Mouse (Mus musculus) limb, embryonic 14.5 days (tissue): ENCODE data around the gene Numb. TPM values are rescaled to one million over a fixed set of nuclear protein-coding genes. Genes with fewer than 3 reads are reported as not detected.

Experiments used
- ATAC-seq: fragments of 200-750 bp; cut with Nextera tagmentation; 2 replicates; pipeline ENCODE4 v1.8.0; 2017; ENCODE audit warnings: low read depth, moderate number of reproducible peaks, moderate TSS enrichment; ENCODE audit not compliant: low FRiP score
- DNase-seq: peaks from one replicate; pipeline ENCODE4 v3.0.0-alpha.2; 2015; ENCODE audit warnings: low spot score
- H3K27ac ChIP-seq: fragments of 300-500 bp; sonication (generic); replicated peaks from 2 replicates; pipeline ENCODE4 v1.5.1; 2014; ENCODE audit warnings: low read depth, mild to moderate bottlenecking, low read length, moderate library complexity, mixed read lengths
- H3K27me3 ChIP-seq: fragments of 300-500 bp; sonication (generic); 2 replicates; pipeline ENCODE4 v1.6.1; 2014; ENCODE audit warnings: low read length, mixed read lengths; ENCODE audit not compliant: control insufficient read depth, insufficient read depth
- H3K36me3 ChIP-seq: fragments of 300-500 bp; sonication (generic); 2 replicates; pipeline ENCODE4 v1.6.1; 2014; ENCODE audit warnings: mild to moderate bottlenecking, low read length, moderate library complexity, mixed read lengths; ENCODE audit not compliant: control insufficient read depth, insufficient read depth
- H3K4me1 ChIP-seq: fragments of 300-500 bp; sonication (generic); 2 replicates; pipeline ENCODE4 v1.6.1; 2014; ENCODE audit warnings: antibody characterized with exemption, low read length, mixed read lengths; ENCODE audit not compliant: control insufficient read depth, insufficient read depth
- H3K4me2 ChIP-seq: fragments of 300-500 bp; sonication (generic); replicated peaks from 2 replicates; pipeline ENCODE4 v1.6.1; 2014; ENCODE audit warnings: low read depth, mild to moderate bottlenecking, low read length, moderate library complexity; ENCODE audit not compliant: severe bottlenecking
- H3K4me3 ChIP-seq: fragments of 300-500 bp; sonication (generic); replicated peaks from 2 replicates; pipeline ENCODE4 v1.5.1; 2014; ENCODE audit warnings: low read length
- H3K9ac ChIP-seq: fragments of 300-500 bp; sonication (generic); 2 replicates; pipeline ENCODE4 v1.6.1; 2014; ENCODE audit warnings: mild to moderate bottlenecking, low read depth, low read length, moderate library complexity; ENCODE audit not compliant: severe bottlenecking
- H3K9me3 ChIP-seq: fragments of 300-500 bp; sonication (generic); 2 replicates; pipeline ENCODE4 v1.6.1; 2016; ENCODE audit warnings: low read length; ENCODE audit not compliant: control insufficient read depth
- POLR2A ChIP-seq: fragments of 200-500 bp; IDR thresholded peaks from 2 replicates; pipeline ENCODE4 v1.8.0; 2012; ENCODE audit warnings: inconsistent platforms, mild to moderate bottlenecking, moderate library complexity, borderline replicate concordance; ENCODE audit not compliant: insufficient read depth, insufficient read length; ENCODE audit errors: extremely low read depth
- WGBS: fragments of 180-500 bp; shearing (Covaris S2); extraction: QIAGEN DNeasy Blood & Tissue Kit; methylation state at CpG from one replicate; pipeline ENCODE4 v1.1.7; 2014; 5-methylcytosine and 5-hydroxymethylcytosine counted together
- polyA plus RNA-seq, 2 experiments: library from polyadenylated mRNA; depleted of rRNA in 1 of 2; stranded (reverse) in 1 of 2; unstranded in 1 of 2; fragments of >200 nt; fragmentation: Nextera tagmentation in 1 of 2; extraction: Ambion mirVana in 1 of 2; gene quantifications; 2 replicates each; pipeline versions ENCODE4 v1.2.1 to v1.2.3; 2012 to 2014

Gene Numb
- polyA plus RNA-seq, 2 experiments = 31.3 to 53.8 TPM

DNA sequence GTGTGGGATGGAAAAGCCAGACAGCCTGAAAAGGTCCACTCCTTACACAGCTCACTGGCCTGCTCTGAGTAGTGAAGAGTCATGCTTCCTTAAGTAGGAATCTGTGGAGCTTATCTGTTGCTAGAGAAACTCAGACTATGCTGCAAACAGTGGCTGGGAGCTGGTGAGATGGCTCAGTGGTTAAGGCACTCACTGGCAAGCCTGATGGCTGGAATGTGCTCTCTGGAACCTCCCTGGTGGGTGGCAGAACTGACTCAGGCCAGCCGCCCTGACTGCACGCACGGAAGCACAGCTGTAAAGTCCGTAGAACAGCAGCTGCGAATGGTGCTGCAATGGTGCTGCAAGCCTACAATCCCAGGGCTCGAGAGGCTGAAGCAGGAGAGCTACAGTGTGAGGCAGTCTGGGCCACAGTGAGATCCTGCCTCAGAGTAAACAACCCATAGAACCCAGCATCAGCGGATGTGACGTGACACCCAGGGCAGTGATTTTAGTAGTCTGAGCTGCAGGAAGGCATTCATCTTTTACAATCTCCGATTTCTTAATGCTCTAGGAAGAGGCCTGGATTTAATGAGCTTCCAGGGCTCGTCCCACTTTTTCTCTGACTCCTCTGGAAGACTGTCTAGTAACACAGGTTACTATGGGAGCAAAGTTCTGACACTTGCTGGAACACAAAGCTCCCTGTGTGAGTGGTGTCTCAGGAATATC, 128.9 kb downstream of the Numb start:
- DNase-seq = no peak
- H3K4me2 ChIP-seq = no peak overlapping the region
- H3K4me3 ChIP-seq = no peak overlapping the region
- 63% methylated on average over 10 of the region's 10 CpGs for WGBS
- ATAC-seq = no peak
- TF ChIP-seq POLR2A = no peak
- no peaks in the 10 kb centered on the region for H3K9me3 ChIP-seq
- peaks cover 29% of the 10 kb centered on the region for H3K36me3 ChIP-seq
- no peak overlapping the region for H3K27ac ChIP-seq
- no peak overlapping the region for H3K9ac ChIP-seq
- no peaks in the 10 kb centered on the region for H3K4me1 ChIP-seq
- no peaks in the 10 kb centered on the region for H3K27me3 ChIP-seq

DNA sequence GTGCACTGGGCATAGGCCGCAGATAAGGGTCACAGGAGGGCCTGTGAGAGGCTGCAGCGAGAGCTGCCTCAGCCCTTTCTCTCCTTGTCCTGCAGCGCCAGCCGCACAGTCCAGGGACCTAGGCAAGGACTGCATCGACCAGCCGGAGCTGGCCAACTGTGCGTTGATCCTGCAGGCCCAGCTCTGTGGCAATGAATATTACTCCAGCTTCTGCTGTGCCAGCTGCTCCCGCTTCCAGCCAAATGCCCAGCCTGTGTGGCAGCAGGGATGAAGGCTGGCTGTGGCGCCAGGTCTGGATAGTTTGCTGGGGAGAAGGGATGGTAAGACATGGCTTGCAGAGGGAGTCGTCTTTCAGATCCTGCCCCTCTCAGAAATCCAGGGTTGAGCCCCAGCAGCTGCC, 130.0 kb downstream of the Numb start:
- 86% methylated on average over 10 of the region's 10 CpGs for WGBS
- no peak for ATAC-seq

DNA sequence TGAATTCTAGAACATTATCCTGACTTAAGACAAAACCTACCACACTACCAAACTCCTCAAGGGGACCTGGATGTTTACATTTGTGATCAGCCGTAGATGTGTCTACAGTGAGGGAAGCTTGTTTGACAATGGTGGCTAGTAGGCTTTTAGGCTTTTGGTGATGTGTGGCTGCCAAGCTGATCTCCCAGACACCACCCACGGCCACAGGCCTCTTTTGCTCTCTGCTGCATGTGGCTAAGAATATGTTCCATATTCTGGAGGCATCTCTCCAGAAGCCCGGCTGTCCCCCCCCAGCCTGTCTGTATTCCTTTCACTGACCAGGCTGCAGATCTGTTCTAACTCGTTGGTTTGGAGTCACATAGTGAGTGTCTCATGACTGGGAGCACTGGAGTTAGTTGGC, 131.0 kb downstream of the Numb start:
- Histone ChIP-seq H3K4me3 (no peak overlapping the region), H3K4me1 (no peaks in the 10 kb centered on the region), H3K27me3 (no peaks in the 10 kb centered on the region), H3K4me2 (no peak overlapping the region), H3K36me3 (peaks cover 19% of the 10 kb centered on the region), H3K27ac (no peak overlapping the region), H3K9ac (no peak overlapping the region), H3K9me3 (no peaks in the 10 kb centered on the region)
- ATAC-seq = no peak
- 85% methylated on average over 4 of the region's 4 CpGs for WGBS
- TF ChIP-seq POLR2A = no peak
- no peak for DNase-seq

More for the DNA sequence above, 130.0 kb downstream of the Numb start:
- no peaks in the 10 kb centered on the region for H3K9me3 ChIP-seq
- no peak for DNase-seq
- H3K4me2 ChIP-seq = no peak overlapping the region
- no peak overlapping the region for H3K9ac ChIP-seq
- no peak overlapping the region for H3K27ac ChIP-seq
- no peak overlapping the region for H3K4me3 ChIP-seq
- no peak for TF ChIP-seq POLR2A
- H3K4me1 ChIP-seq = no peaks in the 10 kb centered on the region
- peaks cover 25% of the 10 kb centered on the region for H3K36me3 ChIP-seq
- H3K27me3 ChIP-seq = no peaks in the 10 kb centered on the region

DNA sequence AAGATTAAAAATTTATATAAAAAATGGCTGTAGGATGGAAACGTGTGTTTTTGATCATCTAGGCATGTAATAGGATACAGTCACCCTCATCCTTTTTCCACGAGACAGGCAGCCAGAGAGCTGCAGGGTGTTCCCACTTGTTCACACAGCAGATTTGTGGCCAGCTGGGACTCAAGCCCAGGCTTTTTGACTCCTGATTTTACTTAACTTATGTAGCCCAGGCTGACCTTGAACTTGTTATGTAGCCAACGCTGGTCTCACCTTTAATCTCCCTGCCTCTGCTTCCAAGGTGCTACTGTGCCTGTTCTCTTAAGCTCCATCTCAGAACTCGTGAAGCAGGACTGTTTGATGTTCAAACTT, 132.0 kb downstream of the Numb start:
- ATAC-seq (no peak), DNase-seq (peak; percentile 34)
- H3K4me1 ChIP-seq = no peaks in the 10 kb centered on the region
- H3K36me3 ChIP-seq = peaks cover 9% of the 10 kb centered on the region; the same call in 1 of the 2 replicates
- H3K4me2 ChIP-seq = no peak overlapping the region
- 23% methylated on average over 4 of the region's 4 CpGs for WGBS
- H3K4me3 ChIP-seq = no peak overlapping the region
- H3K27ac ChIP-seq = no peak overlapping the region
- H3K27me3 ChIP-seq = no peaks in the 10 kb centered on the region
- no peak for TF ChIP-seq POLR2A
- H3K9ac ChIP-seq = no peak overlapping the region
- no peaks in the 10 kb centered on the region for H3K9me3 ChIP-seq

DNA sequence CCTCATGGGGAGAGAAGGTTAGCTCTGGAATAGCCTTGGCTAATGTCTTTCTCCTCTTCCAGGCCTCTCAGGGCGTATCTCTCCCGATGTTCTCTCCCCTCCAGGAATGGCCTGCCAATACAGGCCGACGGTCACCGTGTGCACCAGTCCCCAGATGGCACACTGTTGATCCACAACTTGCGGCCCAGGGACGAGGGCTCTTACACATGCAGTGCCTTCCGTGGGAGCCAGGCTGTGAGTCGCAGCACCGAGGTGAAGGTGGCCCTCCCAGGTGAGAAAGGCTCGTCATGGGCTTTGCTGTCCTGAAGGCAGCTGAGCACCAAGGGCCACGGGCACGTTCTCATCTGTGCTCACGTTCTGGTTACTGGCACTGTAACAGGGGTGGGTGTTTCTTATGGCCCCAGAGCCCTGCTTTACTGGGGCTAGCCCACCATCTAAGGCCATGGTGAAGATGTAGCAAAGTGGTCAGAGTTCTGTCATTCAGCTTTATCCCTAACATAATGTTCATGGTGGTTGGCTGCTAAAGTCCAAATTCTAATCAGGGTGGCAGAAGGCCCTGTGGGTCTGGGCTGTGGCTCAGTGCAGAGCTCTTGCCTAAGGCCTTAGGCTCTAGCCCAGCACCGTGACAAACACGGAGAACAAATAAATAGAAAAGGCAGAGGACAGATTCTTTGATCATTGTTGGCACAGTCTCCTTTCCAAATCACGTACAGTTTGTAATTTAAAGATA, 132.5 kb downstream of the Numb start:
- Histone ChIP-seq H3K9ac (no peak overlapping the region), H3K4me1 (no peaks in the 10 kb centered on the region), H3K36me3 (peaks cover 8% of the 10 kb centered on the region; the same call in 1 of the 2 replicates), H3K4me2 (no peak overlapping the region), H3K27me3 (no peaks in the 10 kb centered on the region), H3K4me3 (no peak overlapping the region), H3K27ac (no peak overlapping the region), H3K9me3 (no peaks in the 10 kb centered on the region)
- DNase-seq (no peak), ATAC-seq (no peak)
- 86% methylated on average over 17 of the region's 17 CpGs for WGBS
- TF ChIP-seq POLR2A = no peak
